Mouse (Mus musculus) limb, embryonic 13.5 days (tissue): ENCODE results near the gene Oprd1. TPM values are rescaled to one million over a fixed set of nuclear protein-coding genes. Genes with fewer than 3 reads are reported as not detected.

Source experiments
- ATAC-seq: fragments of 200-750 bp; cut with Nextera tagmentation; 2 replicates; pipeline ENCODE4 v1.8.0; 2017; ENCODE audit warnings: low read depth, moderate number of reproducible peaks, moderate TSS enrichment; ENCODE audit not compliant: low FRiP score
- H3K27ac ChIP-seq: fragments of 300-500 bp; sonication (generic); 2 replicates; pipeline ENCODE4 v1.5.1; 2015; ENCODE audit warnings: inconsistent platforms, mild to moderate bottlenecking, moderate library complexity
- H3K27me3 ChIP-seq: fragments of 300-500 bp; sonication (generic); 2 replicates; pipeline ENCODE4 v1.6.1; 2015; ENCODE audit warnings: mild to moderate bottlenecking, inconsistent platforms
- H3K36me3 ChIP-seq: fragments of 300-500 bp; sonication (generic); 2 replicates; pipeline ENCODE4 v1.6.1; 2015; ENCODE audit warnings: inconsistent platforms, mild to moderate bottlenecking, moderate library complexity
- H3K4me1 ChIP-seq: fragments of 300-500 bp; sonication (generic); 2 replicates; pipeline ENCODE4 v1.6.1; 2015; ENCODE audit warnings: inconsistent platforms
- H3K4me2 ChIP-seq: fragments of 300-500 bp; sonication (generic); replicated peaks from 2 replicates; pipeline ENCODE4 v1.6.1; 2015; ENCODE audit warnings: inconsistent platforms, mild to moderate bottlenecking, moderate library complexity
- H3K4me3 ChIP-seq: fragments of 300-500 bp; sonication (generic); 2 replicates; pipeline ENCODE4 v1.5.1; 2015; ENCODE audit warnings: moderate library complexity, mild to moderate bottlenecking, inconsistent platforms
- H3K9ac ChIP-seq: fragments of 300-500 bp; sonication (generic); 2 replicates; pipeline ENCODE4 v1.6.1; 2015; ENCODE audit warnings: mild to moderate bottlenecking, inconsistent platforms
- H3K9me3 ChIP-seq: fragments of 300-500 bp; sonication (generic); 2 replicates; pipeline ENCODE4 v1.6.1; 2016; ENCODE audit warnings: inconsistent platforms
- WGBS: fragments of 180-500 bp; shearing (Covaris S2); methylation state at CpG from one replicate; pipeline ENCODE4 v1.1.7; 2015; 5-methylcytosine and 5-hydroxymethylcytosine counted together
- polyA plus RNA-seq: library from polyadenylated mRNA; unstranded; fragments of >200 nt; fragmentation: Nextera tagmentation; extraction: Ambion mirVana; gene quantifications from 2 replicates; pipeline ENCODE4 v1.2.1, GENCODE M21; 2015

Gene Oprd1
- polyA plus RNA-seq, 1 experiment from 2014 or later, result 0.31 TPM

DNA sequence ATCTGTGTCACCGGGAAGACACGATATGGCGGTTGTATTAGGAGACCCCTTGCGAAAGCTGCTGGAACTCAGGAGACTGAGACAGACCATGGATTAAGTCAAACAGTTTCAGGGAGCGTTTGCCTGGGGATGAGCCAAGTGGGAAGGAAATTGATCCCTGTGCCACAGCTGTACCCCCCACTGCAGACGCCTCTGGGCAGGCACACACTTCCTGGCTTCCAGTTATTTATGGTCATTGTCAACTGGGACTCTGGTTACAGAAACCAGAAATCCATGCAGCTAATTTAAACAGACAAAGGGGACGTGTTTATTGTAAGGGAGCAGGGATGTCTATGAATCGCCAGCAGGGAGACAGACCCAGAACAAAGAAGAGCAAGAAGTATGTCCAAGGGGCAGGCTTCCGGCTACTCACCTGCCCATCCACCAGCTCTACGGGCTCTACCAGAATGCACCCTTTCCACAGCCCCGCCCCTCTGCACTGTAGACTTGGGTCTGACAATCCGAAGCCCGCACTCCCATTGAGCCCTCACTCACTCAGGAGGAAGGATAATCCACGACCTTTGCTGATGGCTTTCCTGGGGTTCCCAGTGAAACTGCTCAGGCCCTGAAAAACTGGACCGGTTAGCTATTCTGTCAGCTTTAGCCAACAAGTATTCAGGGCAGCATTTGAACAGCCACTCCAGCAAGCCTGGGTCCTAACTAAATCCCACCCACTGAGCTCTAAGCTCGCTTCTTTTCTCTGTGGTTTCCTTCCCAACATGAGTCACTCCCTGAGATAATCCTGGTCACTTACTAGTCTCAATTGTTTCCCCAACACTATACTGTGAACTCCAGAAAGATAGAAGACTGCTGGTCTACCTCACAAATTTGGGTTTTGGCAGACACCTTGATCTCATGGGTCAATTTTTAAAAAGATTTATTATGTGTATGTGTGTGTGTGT, 22.3 kb upstream of the Oprd1 start:
- 58% methylated on average over 16 of the region's 16 CpGs for WGBS
- no peak for ATAC-seq
- no peak overlapping the region for H3K27ac ChIP-seq
- no peaks in the 10 kb centered on the region for H3K27me3 ChIP-seq
- H3K4me3 ChIP-seq, result no peak overlapping the region
- no peaks in the 10 kb centered on the region for H3K36me3 ChIP-seq
- H3K4me1 ChIP-seq, result peaks cover 14% of the 10 kb centered on the region
- H3K9me3 ChIP-seq, result 0 out of 2 replicates have a peak, but pooled peaks cover 6% of the 10 kb centered on the region
- no peak overlapping the region for H3K4me2 ChIP-seq
- H3K9ac ChIP-seq, result no peak overlapping the region

DNA sequence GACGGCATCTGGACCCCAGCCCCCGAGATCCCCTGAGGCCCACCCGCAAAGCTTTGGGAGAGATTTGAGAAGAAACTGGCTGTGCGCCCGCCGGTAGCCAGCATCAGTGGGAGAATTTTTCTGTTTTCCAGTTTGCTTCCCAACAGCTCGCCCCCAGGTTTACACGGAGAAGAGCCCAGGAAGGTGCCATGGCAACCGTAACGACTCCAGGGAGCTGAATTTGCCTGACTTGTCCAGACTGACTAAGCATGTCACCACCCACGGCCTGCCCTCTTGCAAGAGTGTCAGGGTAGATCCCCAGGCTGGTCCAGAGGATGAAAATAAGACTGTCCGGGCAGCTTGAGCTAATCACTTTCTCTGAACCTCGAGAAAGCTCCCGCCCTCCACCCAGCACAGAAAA, 21.4 kb upstream of the Oprd1 start:
- Histone ChIP-seq H3K4me3 (no peak overlapping the region), H3K9me3 (0 out of 2 replicates have a peak, but pooled peaks cover 6% of the 10 kb centered on the region), H3K9ac (no peak overlapping the region), H3K27ac (no peak overlapping the region), H3K36me3 (no peaks in the 10 kb centered on the region), H3K27me3 (no peaks in the 10 kb centered on the region), H3K4me2 (no peak overlapping the region), H3K4me1 (peaks cover 14% of the 10 kb centered on the region)
- ATAC-seq, result no peak
- WGBS, result 56% methylated on average over 14 of the region's 14 CpGs

DNA sequence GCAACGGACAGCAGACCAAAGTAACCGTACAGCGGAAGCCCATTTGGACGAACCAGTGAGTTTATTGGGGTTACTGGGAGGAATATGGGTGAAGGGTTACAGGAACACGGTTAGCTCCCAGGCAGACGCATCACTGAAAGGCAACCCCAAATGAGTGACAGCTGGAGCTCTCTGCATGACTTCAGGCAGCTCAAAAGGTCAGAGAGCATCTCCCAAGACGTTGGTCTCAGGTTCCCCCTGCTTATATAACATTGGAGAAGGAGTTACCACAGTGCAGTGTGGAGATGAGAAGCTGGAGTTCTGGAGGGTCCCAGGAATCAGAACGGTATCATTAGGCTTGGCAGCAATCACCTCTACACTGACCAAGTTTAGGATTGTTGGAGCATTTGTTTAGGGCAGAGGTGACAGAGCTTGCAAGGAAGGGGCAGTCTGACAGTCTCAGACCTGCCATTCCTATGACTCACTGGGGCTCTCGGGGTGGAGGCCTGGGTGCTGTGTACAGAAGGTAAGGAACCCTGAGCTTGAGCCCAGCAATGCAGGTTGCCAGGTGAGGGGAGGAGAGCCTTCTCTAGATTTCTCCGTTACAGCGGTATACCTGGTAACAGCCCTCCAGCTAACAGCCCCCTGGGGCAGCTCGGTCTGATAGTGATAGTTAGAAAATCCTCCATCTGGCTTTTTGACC, 12.8 kb upstream of the Oprd1 start:
- H3K9ac ChIP-seq, result no peak overlapping the region
- H3K27ac ChIP-seq, result no peak overlapping the region
- H3K9me3 ChIP-seq, result peaks cover 3% of the 10 kb centered on the region; the same call in 1 of the 2 replicates
- peaks cover 8% of the 10 kb centered on the region for H3K4me1 ChIP-seq
- 53% methylated on average over 12 of the region's 12 CpGs for WGBS
- 0 out of 2 replicates have a peak, but pooled peaks cover 2% of the 10 kb centered on the region for H3K27me3 ChIP-seq
- no peaks in the 10 kb centered on the region for H3K36me3 ChIP-seq
- H3K4me3 ChIP-seq, result no peak overlapping the region
- no peak overlapping the region for H3K4me2 ChIP-seq
- no peak for ATAC-seq

DNA sequence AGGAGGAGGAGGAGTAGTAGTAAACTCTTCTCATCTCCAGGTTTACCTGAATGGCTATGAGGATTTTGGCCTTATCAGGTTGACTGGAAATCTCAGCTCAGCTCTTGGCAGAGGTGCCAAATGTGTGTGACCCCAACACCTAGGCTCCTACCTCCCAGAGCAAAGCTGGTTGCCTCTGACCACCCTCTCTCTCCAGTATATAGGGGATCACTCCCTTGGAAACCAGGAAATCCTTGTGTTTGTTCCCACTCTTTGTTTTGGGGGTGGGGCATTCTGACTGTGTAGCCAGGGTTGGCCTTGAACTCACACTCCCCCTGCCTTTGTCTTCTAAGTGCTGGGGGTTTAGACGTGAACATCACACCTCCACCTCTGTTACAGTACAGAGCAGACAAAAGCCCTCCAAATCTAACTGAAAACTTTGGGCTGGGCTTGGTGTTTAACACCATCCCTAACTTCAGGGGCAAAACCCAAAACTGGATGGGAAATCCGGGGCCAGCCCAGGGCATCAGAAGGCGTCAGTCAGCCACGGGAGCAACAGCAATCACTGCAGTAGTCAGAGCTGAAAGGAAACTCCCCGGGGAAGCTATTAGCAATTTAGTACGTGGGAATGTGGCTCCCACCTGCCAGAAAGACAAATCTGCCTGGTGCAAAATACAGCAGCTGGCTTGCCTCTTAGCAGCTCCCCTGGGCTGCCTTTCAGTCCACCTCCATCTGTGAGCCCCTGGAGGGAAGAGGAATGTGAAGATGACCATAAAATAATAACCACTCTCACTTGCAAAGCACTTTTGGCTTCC, 10.8 kb upstream of the Oprd1 start:
- H3K27ac ChIP-seq, result no peak overlapping the region
- no peaks in the 10 kb centered on the region for H3K36me3 ChIP-seq
- H3K4me2 ChIP-seq, result no peak overlapping the region
- H3K4me1 ChIP-seq, result peaks cover 8% of the 10 kb centered on the region
- H3K27me3 ChIP-seq, result 0 out of 2 replicates have a peak, but pooled peaks cover 2% of the 10 kb centered on the region
- peaks cover 3% of the 10 kb centered on the region; the same call in 1 of the 2 replicates for H3K9me3 ChIP-seq
- H3K4me3 ChIP-seq, result no peak overlapping the region
- ATAC-seq, result no peak
- WGBS, result 3% methylated on average over 6 of the region's 6 CpGs
- H3K9ac ChIP-seq, result no peak overlapping the region

DNA sequence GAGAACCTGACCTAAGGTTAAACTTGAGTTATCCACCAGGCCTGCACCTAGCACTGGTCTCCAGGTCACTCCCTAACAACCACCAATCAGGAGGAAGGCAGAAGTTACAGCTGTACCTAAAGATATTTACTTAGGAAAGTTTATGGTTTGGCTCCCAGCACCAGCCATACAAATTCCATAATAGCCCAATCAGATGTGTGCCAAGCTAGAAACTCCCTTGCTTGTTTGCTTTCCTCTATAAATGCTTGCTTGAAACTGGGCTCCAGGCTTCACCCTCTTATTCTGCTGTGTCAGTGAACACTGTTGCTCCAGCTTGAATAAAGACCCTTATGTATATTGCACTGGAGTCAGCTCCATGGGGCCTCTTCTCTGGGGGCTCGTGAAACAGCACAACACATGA, 7.4 kb upstream of the Oprd1 start:
- H3K4me1 ChIP-seq, result peaks cover 8% of the 10 kb centered on the region
- peak; percentile 66; the same call in 1 of the 2 replicates for ATAC-seq
- WGBS, result 45% methylated on average over 1 of the region's 1 CpGs

DNA sequence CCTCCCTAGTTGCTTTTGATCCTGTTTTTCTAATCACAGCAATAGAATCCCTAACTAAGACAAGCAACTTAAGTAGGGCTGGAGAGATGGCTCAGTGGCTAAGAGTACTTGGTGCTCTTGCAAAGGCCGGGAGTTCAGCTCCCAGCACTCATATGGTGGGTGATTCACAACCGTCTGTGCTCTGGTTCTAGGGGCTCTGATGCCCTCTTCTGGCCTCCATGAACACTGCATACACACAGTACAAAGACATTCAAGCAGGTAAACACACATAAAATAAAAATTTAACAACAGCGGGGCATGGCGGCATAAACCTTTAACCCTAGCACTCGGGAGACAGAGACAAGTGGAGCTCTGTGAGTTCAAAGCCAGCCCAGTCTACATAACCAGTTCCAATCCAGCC, 1.9 kb upstream of the Oprd1 start:
- Histone ChIP-seq H3K4me1 (peaks cover 4% of the 10 kb centered on the region; the same call in 1 of the 2 replicates), H3K4me2 (no peak overlapping the region), H3K4me3 (no peak overlapping the region), H3K27ac (no peak overlapping the region), H3K27me3 (peaks cover 60% of the 10 kb centered on the region), H3K36me3 (no peaks in the 10 kb centered on the region), H3K9me3 (no peaks in the 10 kb centered on the region), H3K9ac (no peak overlapping the region)
- WGBS, result 68% methylated on average over 5 of the region's 5 CpGs
- no peak for ATAC-seq

More for the DNA sequence above, 7.4 kb upstream of the Oprd1 start:
- Histone ChIP-seq H3K9me3 (no peaks in the 10 kb centered on the region; the same call in 1 of the 2 replicates), H3K9ac (no peak overlapping the region), H3K27ac (no peak overlapping the region), H3K4me2 (no peak overlapping the region), H3K36me3 (no peaks in the 10 kb centered on the region), H3K4me3 (no peak overlapping the region), H3K27me3 (peaks cover 8% of the 10 kb centered on the region; the same call in 1 of the 2 replicates)

DNA sequence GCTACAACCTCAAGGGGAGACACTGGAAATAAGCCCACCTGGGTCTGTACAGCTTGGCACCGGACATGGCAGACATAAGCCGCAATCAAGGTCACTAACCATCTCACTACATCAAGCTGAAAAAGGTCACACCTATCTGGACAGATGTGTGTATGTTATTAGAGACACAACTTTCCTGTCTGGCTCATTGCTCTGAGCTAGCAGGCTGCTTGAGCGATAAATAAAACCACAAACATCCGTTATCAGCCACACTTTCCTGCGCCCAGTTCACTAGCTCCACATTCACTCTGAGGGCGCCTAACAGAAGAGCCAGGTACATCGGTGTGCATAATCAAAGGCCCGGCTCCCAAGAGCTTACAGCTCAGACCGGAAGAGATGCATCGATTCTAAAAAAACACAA, 806 bp upstream of the Oprd1 start:
- ATAC-seq, result no peak
- H3K9me3 ChIP-seq, result no peaks in the 10 kb centered on the region
- H3K4me1 ChIP-seq, result peaks cover 4% of the 10 kb centered on the region; the same call in 1 of the 2 replicates
- peak overlapping the region; percentile 91 for H3K4me2 ChIP-seq
- H3K27ac ChIP-seq, result no peak overlapping the region
- peaks cover 68% of the 10 kb centered on the region for H3K27me3 ChIP-seq
- 45% methylated on average over 10 of the region's 10 CpGs for WGBS
- H3K4me3 ChIP-seq, result peak overlapping the region; percentile 56
- no peak overlapping the region for H3K9ac ChIP-seq
- H3K36me3 ChIP-seq, result no peaks in the 10 kb centered on the region

DNA sequence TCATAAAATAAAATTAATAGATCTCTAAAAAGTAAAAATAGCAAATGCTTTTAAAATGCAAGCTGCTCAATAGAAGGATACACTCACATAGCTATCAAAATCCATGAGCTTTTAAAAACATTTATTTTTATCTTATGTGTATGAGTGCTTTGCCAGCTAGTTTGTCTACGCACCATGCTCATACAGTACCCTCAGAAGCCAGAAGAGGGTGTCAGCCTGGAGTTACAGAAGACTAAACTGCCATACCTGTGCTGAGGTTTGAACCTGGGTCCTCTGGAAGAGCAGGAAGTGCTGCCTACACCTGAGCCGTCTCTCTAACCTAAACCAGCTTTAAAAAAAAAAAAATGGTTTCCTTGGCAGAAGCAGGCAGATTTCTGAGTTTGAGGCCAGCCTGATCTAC, 5.6 kb downstream of the Oprd1 start:
- H3K36me3 ChIP-seq, result no peaks in the 10 kb centered on the region
- H3K9ac ChIP-seq, result no peak overlapping the region
- peaks cover 32% of the 10 kb centered on the region for H3K27me3 ChIP-seq
- no peak for ATAC-seq
- H3K27ac ChIP-seq, result no peak overlapping the region
- no peaks in the 10 kb centered on the region for H3K9me3 ChIP-seq
- no peak overlapping the region for H3K4me3 ChIP-seq
- 81% methylated on average over 2 of the region's 2 CpGs for WGBS
- H3K4me2 ChIP-seq, result no peak overlapping the region
- no peaks in the 10 kb centered on the region for H3K4me1 ChIP-seq

DNA sequence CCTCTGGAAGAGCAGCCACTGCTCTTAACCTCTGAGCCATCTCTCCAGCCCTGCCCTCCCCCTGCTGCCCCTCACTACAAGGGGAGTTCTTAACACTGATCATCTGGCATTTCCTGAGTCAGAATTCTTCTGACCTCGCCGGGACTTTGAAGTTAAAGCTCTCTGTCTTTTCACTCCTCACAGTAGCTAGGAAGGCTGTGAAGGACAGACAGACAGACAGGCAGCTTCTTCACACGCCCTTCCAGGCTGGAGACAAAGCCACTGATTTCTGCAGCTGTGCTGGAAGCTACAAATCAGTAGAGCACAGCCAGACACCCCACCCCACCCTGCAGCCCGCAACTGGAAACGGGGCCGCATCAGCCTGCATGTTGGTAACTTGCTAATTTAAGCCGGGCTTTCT, 7.3 kb downstream of the Oprd1 start:
- no peaks in the 10 kb centered on the region for H3K4me1 ChIP-seq
- 75% methylated on average over 7 of the region's 7 CpGs for WGBS
- H3K27me3 ChIP-seq, result peaks cover 16% of the 10 kb centered on the region
- no peak for ATAC-seq
- H3K9me3 ChIP-seq, result no peaks in the 10 kb centered on the region
- H3K36me3 ChIP-seq, result no peaks in the 10 kb centered on the region
- H3K4me2 ChIP-seq, result no peak overlapping the region
- no peak overlapping the region for H3K27ac ChIP-seq
- no peak overlapping the region for H3K9ac ChIP-seq
- H3K4me3 ChIP-seq, result no peak overlapping the region

DNA sequence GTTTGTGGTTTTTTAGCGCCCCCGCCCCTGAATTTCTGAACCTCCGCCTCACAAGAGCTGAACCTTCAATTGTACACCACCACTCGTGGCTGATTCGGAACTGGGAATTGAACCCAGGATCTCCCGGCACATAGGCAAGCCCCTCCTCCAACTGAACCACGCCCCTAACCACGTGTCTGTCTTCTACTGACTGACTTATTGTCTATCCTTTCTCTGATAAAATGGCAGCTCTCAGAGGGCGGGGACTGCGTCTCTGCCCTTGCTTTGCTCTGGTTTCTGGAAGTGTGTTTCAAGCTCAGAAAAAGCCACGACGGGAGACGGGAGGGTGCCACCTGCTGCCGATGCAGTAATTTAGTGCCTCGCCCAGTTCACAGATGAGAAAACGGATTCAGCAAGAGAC, 10.4 kb downstream of the Oprd1 start:
- ATAC-seq, result no peak
- Histone ChIP-seq H3K27me3 (no peaks in the 10 kb centered on the region), H3K4me2 (no peak overlapping the region), H3K4me1 (no peaks in the 10 kb centered on the region), H3K9ac (no peak overlapping the region), H3K9me3 (no peaks in the 10 kb centered on the region), H3K36me3 (no peaks in the 10 kb centered on the region), H3K27ac (no peak overlapping the region), H3K4me3 (no peak overlapping the region)
- 71% methylated on average over 16 of the region's 16 CpGs for WGBS

DNA sequence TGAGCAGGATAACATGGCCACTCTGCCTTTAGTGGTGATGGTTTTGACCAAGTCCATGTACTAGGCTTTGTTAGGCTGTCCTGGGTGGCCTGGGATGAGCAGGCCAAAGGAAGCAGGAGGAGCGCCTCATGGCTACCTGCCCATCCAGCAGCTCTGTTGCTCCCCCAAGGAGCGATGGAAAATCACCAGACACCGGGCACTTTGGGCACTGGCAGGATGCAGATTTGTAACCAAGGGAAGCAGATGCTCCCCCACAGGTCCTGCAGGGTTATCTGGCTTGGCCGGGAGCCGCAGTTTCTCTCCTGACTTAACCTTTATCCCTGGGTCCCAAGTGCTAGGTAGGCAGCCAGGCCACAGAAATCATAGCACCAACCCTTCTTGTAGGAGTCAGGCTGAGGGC, 10.9 kb downstream of the Oprd1 start:
- H3K27ac ChIP-seq, result no peak overlapping the region
- H3K4me1 ChIP-seq, result no peaks in the 10 kb centered on the region
- no peak overlapping the region for H3K4me2 ChIP-seq
- H3K36me3 ChIP-seq, result no peaks in the 10 kb centered on the region
- H3K9me3 ChIP-seq, result no peaks in the 10 kb centered on the region
- no peak overlapping the region for H3K9ac ChIP-seq
- no peaks in the 10 kb centered on the region for H3K27me3 ChIP-seq
- no peak for ATAC-seq
- no peak overlapping the region for H3K4me3 ChIP-seq
- 90% methylated on average over 5 of the region's 5 CpGs for WGBS

DNA sequence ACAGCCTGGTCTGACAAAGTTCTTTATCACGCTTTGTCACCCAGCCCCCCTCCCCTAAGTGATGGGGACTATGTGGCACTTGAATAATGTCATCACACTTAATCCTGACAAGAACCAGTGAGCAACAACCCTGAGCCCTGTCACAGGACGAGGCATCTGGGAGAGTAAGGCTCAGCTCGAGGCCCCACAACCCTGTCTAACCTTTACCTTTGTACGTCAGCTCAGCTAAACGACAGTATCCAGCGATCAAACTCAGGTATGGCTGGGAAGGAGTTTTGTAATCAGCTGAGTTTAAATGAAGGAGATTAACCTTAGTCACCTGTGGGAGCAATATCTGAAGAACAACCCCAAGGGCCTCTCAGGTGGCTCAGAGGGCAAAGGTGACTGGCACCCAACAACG, 12.0 kb downstream of the Oprd1 start:
- Histone ChIP-seq H3K27ac (no peak overlapping the region), H3K9me3 (no peaks in the 10 kb centered on the region), H3K4me2 (no peak overlapping the region), H3K4me1 (no peaks in the 10 kb centered on the region), H3K36me3 (no peaks in the 10 kb centered on the region), H3K9ac (no peak overlapping the region), H3K4me3 (no peak overlapping the region), H3K27me3 (no peaks in the 10 kb centered on the region)
- WGBS, result 79% methylated on average over 7 of the region's 7 CpGs
- ATAC-seq, result no peak
